Mouse (Mus musculus) spleen, embryonic (tissue): ENCODE measurements around the gene Pou2af1.

ENCODE experiments used
- CTCF ChIA-PET: fragments of 350-600 bp; sonication (Branson Sonifier 250); formaldehyde crosslinking; loops from one replicate; lab custom pipeline; 2022; lab: Charles Lee

The Pou2af1 gene

GRCm38 (mm10) chr9:51213023-51213728 is at the start of gene Pou2af1:
Gene Pou2af1, plus strand, starts transcription at chr9:51213708.
- CTCF ChIA-PET = interaction anchor here (0.7 kb wide), 2 partner anchors 16 to 23 kb away, joined by 3 read pairs; no protein-coding TSS in a partner anchor

GRCm38 (mm10) chr9:51163989-51164388 is 49.5 kb upstream of the Pou2af1 start:
- CTCF ChIA-PET = interaction anchor here (0.8 kb wide), 1 partner anchor 24 kb away, joined by 3 read pairs; no protein-coding TSS in a partner anchor

- CTCF ChIA-PET = no interaction called here
These were observed 48.0 kb upstream of the Pou2af1 start, which contains the start of gene Gm32742 for GRCm38 (mm10) chr9:51165312-51166180. Gene Gm32742, minus strand, starts transcription at chr9:51165517.

- CTCF ChIA-PET = no interaction called here
These were observed 45.6 kb upstream of the Pou2af1 start for GRCm38 (mm10) chr9:51167954-51168353.

- CTCF ChIA-PET = no interaction called here
These were observed 44.8 kb upstream of the Pou2af1 start for GRCm38 (mm10) chr9:51168698-51169097.

- CTCF ChIA-PET = no interaction called here
These were observed 44.4 kb upstream of the Pou2af1 start for GRCm38 (mm10) chr9:51169133-51169532.

- CTCF ChIA-PET = no interaction called here
These were observed 43.2 kb upstream of the Pou2af1 start for GRCm38 (mm10) chr9:51170298-51170697.

- CTCF ChIA-PET = no interaction called here
These were observed 38.5 kb upstream of the Pou2af1 start for GRCm38 (mm10) chr9:51174890-51175464.

GRCm38 (mm10) chr9:51175722-51176121 is 37.8 kb upstream of the Pou2af1 start:
- CTCF ChIA-PET = no interaction called here

GRCm38 (mm10) chr9:51178297-51178696 is 35.2 kb upstream of the Pou2af1 start:
- CTCF ChIA-PET = interaction anchor here (1.2 to 1.4 kb wide), 2 partner anchors 16 to 115 kb away, joined by 3 to 4 read pairs; no protein-coding TSS in a partner anchor

- CTCF ChIA-PET = no interaction called here
These were observed 32.9 kb upstream of the Pou2af1 start for GRCm38 (mm10) chr9:51180621-51181020.

- CTCF ChIA-PET = interaction anchor here (1.3 kb wide), 1 partner anchor 37 kb away, joined by 6 read pairs; no protein-coding TSS in a partner anchor
These were observed 30.5 kb upstream of the Pou2af1 start for GRCm38 (mm10) chr9:51182716-51183710.

GRCm38 (mm10) chr9:51185386-51185785 is 28.1 kb upstream of the Pou2af1 start:
- CTCF ChIA-PET = interaction anchor here (1.0 kb wide), 1 partner anchor 51 kb away, joined by 6 read pairs; no protein-coding TSS in a partner anchor

- CTCF ChIA-PET = interaction anchor here (0.5 to 1.0 kb wide), 2 partner anchors 15 to 51 kb away, joined by 4 to 6 read pairs; no protein-coding TSS in a partner anchor
These were observed 27.6 kb upstream of the Pou2af1 start for GRCm38 (mm10) chr9:51185871-51186270.

- CTCF ChIA-PET = no interaction called here
These were observed 22.9 kb upstream of the Pou2af1 start for GRCm38 (mm10) chr9:51190655-51191054.

- CTCF ChIA-PET = no interaction called here
These were observed 18.7 kb upstream of the Pou2af1 start for GRCm38 (mm10) chr9:51194790-51195189.

GRCm38 (mm10) chr9:51208974-51209332 is 4.6 kb upstream of the Pou2af1 start:
- CTCF ChIA-PET = no interaction called here

- CTCF ChIA-PET = no interaction called here
These were observed 2.3 kb upstream of the Pou2af1 start for GRCm38 (mm10) chr9:51211191-51211590.

GRCm38 (mm10) chr9:51213729-51214237 is 275 bp downstream of the Pou2af1 start:
- CTCF ChIA-PET = interaction anchor here (0.7 kb wide), 1 partner anchor 15 kb away, joined by 3 read pairs; no protein-coding TSS in a partner anchor

- CTCF ChIA-PET = no interaction called here
These were observed 1.8 kb downstream of the Pou2af1 start for GRCm38 (mm10) chr9:51215311-51215710.
